Mouse (Mus musculus): ENCODE data around the gene Synrg. TPM values are rescaled to one million over a fixed set of nuclear protein-coding genes. Genes with fewer than 3 reads are reported as not detected.

Gene Synrg
- polyA plus RNA-seq, 1 experiment from 2014 or later: 9.5 TPM

- Histone ChIP-seq H3K27ac (no peak overlapping the region), H3K4me3 (no peak overlapping the region), H3K9me3 (no peaks in the 10 kb centered on the region), H3K4me1 (peaks cover 6% of the 10 kb centered on the region; the same call in 1 of the 2 replicates), H3K27me3 (ENCODE audit: insufficient read depth, poor library complexity, severe bottlenecking) (no peaks in the 10 kb centered on the region), H3K36me3 (peaks cover 17% of the 10 kb centered on the region)
- DNase-seq (ENCODE audit: low spot score): no peak
- WGBS: 38% methylated on average over 8 of the region's 8 CpGs
Observed at GRCm38 (mm10) chr11:83967436-83968204, 3.4 kb downstream of the Synrg start.

GRCm38 (mm10) chr11:83968205-83968575 is 4.0 kb downstream of the Synrg start:
- Histone ChIP-seq H3K27me3 (ENCODE audit: insufficient read depth, poor library complexity, severe bottlenecking) (no peaks in the 10 kb centered on the region), H3K27ac (no peak overlapping the region), H3K36me3 (peaks cover 18% of the 10 kb centered on the region; the same call in 1 of the 2 replicates), H3K9me3 (no peaks in the 10 kb centered on the region), H3K4me3 (no peak overlapping the region), H3K4me1 (peaks cover 6% of the 10 kb centered on the region; the same call in 1 of the 2 replicates)
- WGBS: 75% methylated on average over 6 of the region's 6 CpGs
- no peak for DNase-seq (ENCODE audit: low spot score)

- DNase-seq (ENCODE audit: low spot score): no peak
- Histone ChIP-seq H3K4me3 (no peak overlapping the region), H3K27ac (no peak overlapping the region), H3K9me3 (no peaks in the 10 kb centered on the region), H3K27me3 (ENCODE audit: insufficient read depth, poor library complexity, severe bottlenecking) (no peaks in the 10 kb centered on the region), H3K36me3 (peaks cover 21% of the 10 kb centered on the region), H3K4me1 (peaks cover 6% of the 10 kb centered on the region; the same call in 1 of the 2 replicates)
- 86% methylated on average over 3 of the region's 3 CpGs for WGBS
Observed at GRCm38 (mm10) chr11:83969040-83969439, 4.8 kb downstream of the Synrg start.

GRCm38 (mm10) chr11:83974561-83975346 is 10.5 kb downstream of the Synrg start:
- Histone ChIP-seq H3K27ac (no peak overlapping the region), H3K9me3 (no peaks in the 10 kb centered on the region), H3K36me3 (peaks cover 53% of the 10 kb centered on the region), H3K4me1 (no peaks in the 10 kb centered on the region), H3K4me3 (no peak overlapping the region), H3K27me3 (ENCODE audit: insufficient read depth, poor library complexity, severe bottlenecking) (no peaks in the 10 kb centered on the region)
- WGBS: 77% methylated on average over 7 of the region's 7 CpGs
- DNase-seq (ENCODE audit: low spot score): no peak

- H3K27ac ChIP-seq: no peak overlapping the region
- H3K9me3 ChIP-seq: no peaks in the 10 kb centered on the region
- no peaks in the 10 kb centered on the region for H3K4me1 ChIP-seq
- H3K36me3 ChIP-seq: peaks cover 60% of the 10 kb centered on the region
- WGBS: 89% methylated on average over 1 of the region's 1 CpGs
- no peak overlapping the region for H3K4me3 ChIP-seq
- DNase-seq (ENCODE audit: low spot score): no peak
- no peaks in the 10 kb centered on the region for H3K27me3 ChIP-seq (ENCODE audit: insufficient read depth, poor library complexity, severe bottlenecking)
Observed at GRCm38 (mm10) chr11:83975488-83975887, 11.3 kb downstream of the Synrg start.

GRCm38 (mm10) chr11:83976236-83976977 is 12.2 kb downstream of the Synrg start:
- no peak for DNase-seq (ENCODE audit: low spot score)
- peaks cover 67% of the 10 kb centered on the region for H3K36me3 ChIP-seq
- H3K27me3 ChIP-seq (ENCODE audit: insufficient read depth, poor library complexity, severe bottlenecking): no peaks in the 10 kb centered on the region
- 90% methylated on average over 13 of the region's 13 CpGs for WGBS
- no peak overlapping the region for H3K4me3 ChIP-seq
- no peak overlapping the region for H3K27ac ChIP-seq
- H3K9me3 ChIP-seq: no peaks in the 10 kb centered on the region
- no peaks in the 10 kb centered on the region for H3K4me1 ChIP-seq

GRCm38 (mm10) chr11:83977810-83978209 is 13.6 kb downstream of the Synrg start:
- WGBS: 76% methylated on average over 2 of the region's 2 CpGs
- Histone ChIP-seq H3K27me3 (ENCODE audit: insufficient read depth, poor library complexity, severe bottlenecking) (no peaks in the 10 kb centered on the region), H3K36me3 (peaks cover 68% of the 10 kb centered on the region), H3K4me1 (no peaks in the 10 kb centered on the region), H3K27ac (no peak overlapping the region), H3K9me3 (no peaks in the 10 kb centered on the region), H3K4me3 (no peak overlapping the region)
- no peak for DNase-seq (ENCODE audit: low spot score)

GRCm38 (mm10) chr11:83979992-83980391 is 15.8 kb downstream of the Synrg start:
- Histone ChIP-seq H3K4me3 (no peak overlapping the region), H3K4me1 (no peaks in the 10 kb centered on the region), H3K36me3 (peaks cover 67% of the 10 kb centered on the region), H3K9me3 (no peaks in the 10 kb centered on the region), H3K27me3 (ENCODE audit: insufficient read depth, poor library complexity, severe bottlenecking) (no peaks in the 10 kb centered on the region), H3K27ac (no peak overlapping the region)
- no peak for DNase-seq (ENCODE audit: low spot score)
- WGBS: 81% methylated on average over 6 of the region's 6 CpGs

- DNase-seq (ENCODE audit: low spot score): no peak
- Histone ChIP-seq H3K4me3 (no peak overlapping the region), H3K27ac (no peak overlapping the region), H3K4me1 (no peaks in the 10 kb centered on the region), H3K27me3 (ENCODE audit: insufficient read depth, poor library complexity, severe bottlenecking) (no peaks in the 10 kb centered on the region), H3K9me3 (no peaks in the 10 kb centered on the region), H3K36me3 (peaks cover 80% of the 10 kb centered on the region)
- WGBS: 77% methylated on average over 10 of the region's 10 CpGs
Observed at GRCm38 (mm10) chr11:83981338-83981737, 17.1 kb downstream of the Synrg start.

- H3K27ac ChIP-seq: no peak overlapping the region
- H3K36me3 ChIP-seq: peaks cover 80% of the 10 kb centered on the region
- H3K9me3 ChIP-seq: no peaks in the 10 kb centered on the region
- DNase-seq (ENCODE audit: low spot score): no peak
- WGBS: 87% methylated on average over 4 of the region's 4 CpGs
- no peaks in the 10 kb centered on the region for H3K4me1 ChIP-seq
- no peak overlapping the region for H3K4me3 ChIP-seq
- no peaks in the 10 kb centered on the region for H3K27me3 ChIP-seq (ENCODE audit: insufficient read depth, poor library complexity, severe bottlenecking)
Observed at GRCm38 (mm10) chr11:83991701-83992100, 27.5 kb downstream of the Synrg start.

- DNase-seq (ENCODE audit: low spot score): no peak
- Histone ChIP-seq H3K4me3 (no peak overlapping the region), H3K36me3 (peaks cover 78% of the 10 kb centered on the region), H3K27me3 (ENCODE audit: insufficient read depth, poor library complexity, severe bottlenecking) (no peaks in the 10 kb centered on the region), H3K27ac (no peak overlapping the region), H3K4me1 (no peaks in the 10 kb centered on the region), H3K9me3 (no peaks in the 10 kb centered on the region)
- 88% methylated on average over 2 of the region's 2 CpGs for WGBS
Observed at GRCm38 (mm10) chr11:83993428-83993827, 29.2 kb downstream of the Synrg start.

- no peak overlapping the region for H3K27ac ChIP-seq
- DNase-seq (ENCODE audit: low spot score): no peak
- no peaks in the 10 kb centered on the region for H3K9me3 ChIP-seq
- H3K36me3 ChIP-seq: peaks cover 77% of the 10 kb centered on the region
- H3K4me1 ChIP-seq: no peaks in the 10 kb centered on the region
- H3K27me3 ChIP-seq (ENCODE audit: insufficient read depth, poor library complexity, severe bottlenecking): no peaks in the 10 kb centered on the region
- WGBS: 84% methylated on average over 3 of the region's 3 CpGs
- H3K4me3 ChIP-seq: no peak overlapping the region
Observed at GRCm38 (mm10) chr11:83994481-83994880, 30.3 kb downstream of the Synrg start.

GRCm38 (mm10) chr11:83995535-83995950 is 31.3 kb downstream of the Synrg start:
- DNase-seq (ENCODE audit: low spot score): no peak
- Histone ChIP-seq H3K36me3 (peaks cover 74% of the 10 kb centered on the region), H3K4me1 (no peaks in the 10 kb centered on the region), H3K27me3 (ENCODE audit: insufficient read depth, poor library complexity, severe bottlenecking) (no peaks in the 10 kb centered on the region), H3K27ac (no peak overlapping the region), H3K9me3 (no peaks in the 10 kb centered on the region), H3K4me3 (no peak overlapping the region)
- 92% methylated on average over 2 of the region's 2 CpGs for WGBS
